In the genomic region with DNA sequence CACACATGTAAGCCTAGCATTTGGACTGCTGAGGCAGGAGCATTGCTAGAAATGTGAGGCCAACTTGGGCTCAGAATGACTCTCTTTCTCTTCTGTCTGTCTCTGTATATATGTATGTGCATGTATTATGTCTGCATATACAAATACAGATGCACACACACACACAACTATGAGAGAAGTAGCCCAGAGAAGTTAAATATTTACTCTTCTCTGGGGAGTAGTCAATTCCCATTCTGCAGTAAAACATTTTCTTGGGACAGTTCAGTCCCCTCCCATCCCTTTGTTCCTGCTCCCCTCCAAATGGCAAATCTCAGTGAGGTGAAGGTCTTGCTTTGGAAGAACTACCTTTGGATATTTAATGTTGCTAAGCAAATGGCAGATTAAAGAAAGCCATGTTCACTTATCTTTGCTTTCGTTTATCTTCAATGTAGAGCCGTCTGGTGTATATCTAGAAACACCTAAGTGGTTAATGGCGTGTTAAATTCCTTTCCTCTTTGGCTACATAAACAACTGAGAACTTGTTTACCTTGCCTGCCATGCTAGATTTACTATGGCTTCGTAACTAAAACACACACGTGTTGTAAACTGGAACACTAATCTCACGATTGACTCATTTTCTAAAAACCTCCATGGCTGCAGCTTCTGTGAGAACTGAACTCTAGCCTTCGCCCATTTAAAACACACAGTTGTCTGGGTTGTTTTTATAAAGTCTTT, we compare ENCODE assay signal across 21 mouse cellular contexts.
DNase-seq lines count a peak whose midpoint lies in the region; ATAC-seq lines count a peak whose summit lies in the region.
"Had no signal": no experiment of that assay in that cellular context is flagged by ENCODE, and none has a peak within 500 bp of the region (broad histone marks: within the 10 kb centered on the region; RNA-seq: fewer than 3 reads in every experiment).

No protein-coding gene starts in this region.

- H3K9ac ChIP-seq in heart, embryonic 13.5 days: 0 out of 2 replicates have a peak overlapping the region, but pooled peaks have one; percentile 29
- no peak overlapping the region for H3K9ac ChIP-seq in kidney, embryonic 16.5 days (replicated peaks; ENCODE audit: low read length)
- no peak overlapping the region for H3K9ac ChIP-seq in intestine, embryonic 15.5 days
- no peak overlapping the region for H3K9ac ChIP-seq in midbrain, embryonic 13.5 days (replicated peaks)
- H3K9ac ChIP-seq: hindbrain, embryonic 14.5 days; liver, postnatal 0 days; neural tube, embryonic 13.5 days had no signal

- peak overlapping the region; percentile 37 for H3K4me2 ChIP-seq in heart, embryonic 13.5 days
- no peak overlapping the region for H3K4me2 ChIP-seq in kidney, embryonic 16.5 days (replicated peaks; ENCODE audit: low read depth, low read length)
- no peak overlapping the region for H3K4me2 ChIP-seq in intestine, embryonic 15.5 days (replicated peaks)
- H3K4me2 ChIP-seq in midbrain, embryonic 13.5 days (replicated peaks): no peak overlapping the region
- H3K4me2 ChIP-seq: hindbrain, embryonic 14.5 days; midbrain, embryonic 11.5 days; neural tube, embryonic 13.5 days had no signal

- H3K4me1 ChIP-seq in heart, embryonic 13.5 days: peaks cover 48% of the 10 kb centered on the region
- H3K4me1 ChIP-seq in kidney, embryonic 16.5 days (ENCODE audit: insufficient read depth, low read length): peaks cover 20% of the 10 kb centered on the region
- H3K4me1 ChIP-seq in intestine, embryonic 15.5 days (replicated peaks): peaks cover 9% of the 10 kb centered on the region; the same call in 1 of the 2 replicates
- H3K4me1 ChIP-seq in midbrain, embryonic 13.5 days (replicated peaks): no peaks in the 10 kb centered on the region
- H3K4me1 ChIP-seq: neural tube, embryonic 13.5 days had no signal

- H3K27ac ChIP-seq in heart, embryonic 13.5 days (replicated peaks): peak overlapping the region; percentile 76
- peak overlapping the region; percentile 58 for H3K27ac ChIP-seq in kidney, embryonic 16.5 days (ENCODE audit: low read length)
- peak overlapping the region; percentile 75; the same call in 1 of the 2 replicates for H3K27ac ChIP-seq in intestine, embryonic 15.5 days
- H3K27ac ChIP-seq in midbrain, embryonic 13.5 days: no peak overlapping the region
- H3K27ac ChIP-seq: embryonic facial prominence, embryonic 10.5 days; hindbrain, embryonic 14.5 days; neural tube, embryonic 13.5 days had no signal

- no peak overlapping the region for H3K4me3 ChIP-seq in heart, embryonic 13.5 days
- no peak overlapping the region for H3K4me3 ChIP-seq in kidney, embryonic 16.5 days (ENCODE audit: low read length)
- H3K4me3 ChIP-seq in intestine, embryonic 15.5 days (replicated peaks): no peak overlapping the region
- no peak overlapping the region for H3K4me3 ChIP-seq in midbrain, embryonic 13.5 days (replicated peaks)
- H3K4me3 ChIP-seq: embryonic facial prominence, embryonic 10.5 days; neural tube, embryonic 13.5 days had no signal

- H3K36me3 ChIP-seq in heart, embryonic 13.5 days: peaks cover 17% of the 10 kb centered on the region
- peaks cover 8% of the 10 kb centered on the region for H3K36me3 ChIP-seq in kidney, embryonic 16.5 days (ENCODE audit: insufficient read depth, low read length)
- H3K36me3 ChIP-seq in intestine, embryonic 15.5 days: no peaks in the 10 kb centered on the region
- peaks cover 13% of the 10 kb centered on the region for H3K36me3 ChIP-seq in midbrain, embryonic 13.5 days

- WGBS in heart, embryonic 13.5 days: 22% methylated on average over 7 of the region's 7 CpGs
- 13% methylated on average over 7 of the region's 7 CpGs for WGBS in kidney, embryonic 16.5 days
- WGBS in intestine, embryonic 15.5 days: 22% methylated on average over 7 of the region's 7 CpGs
- 88% methylated on average over 7 of the region's 7 CpGs for WGBS in midbrain, embryonic 13.5 days

- no peak for ATAC-seq in heart, embryonic 13.5 days (ENCODE audit: extremely low read depth, insufficient number of reproducible peaks, low FRiP score, low TSS enrichment)
- 0 out of 2 replicates have a peak, but pooled peaks have one; percentile 47 for ATAC-seq in kidney, embryonic 16.5 days (ENCODE audit: low FRiP score, low TSS enrichment)
- peak; percentile 53; the same call in 1 of the 2 replicates for ATAC-seq in intestine, embryonic 15.5 days
- ATAC-seq in megakaryocyte progenitor cell, adult 5-6 weeks (replicated peaks; ENCODE audit: poor library complexity): no peak
- ATAC-seq in midbrain, embryonic 13.5 days: no peak
- ATAC-seq: forebrain, embryonic 14.5 days; liver, postnatal 0 days had no signal

- intact Hi-C loops in heart, postnatal 10 days (cut with DNase I): no loop called here

- DNase-seq in heart, postnatal 10 days: no peak
- no peak for DNase-seq in kidney, adult 8-10 months
- DNase-seq in lung, postnatal 25 days (ENCODE audit: low spot score): peak; percentile 23
- DNase-seq: adrenal gland, postnatal 10 days; cerebellum, adult 11 months; cerebellum, postnatal 25 days; kidney, postnatal 10 days; liver; liver, postnatal 0 days; right cerebral cortex, postnatal 14 days; thymus, postnatal 25 days had no signal

- H3K27me3 ChIP-seq in heart, embryonic 13.5 days (replicated peaks): no peaks in the 10 kb centered on the region
- no peaks in the 10 kb centered on the region for H3K27me3 ChIP-seq in kidney, embryonic 16.5 days (ENCODE audit: insufficient read depth, low read length)
- no peaks in the 10 kb centered on the region for H3K27me3 ChIP-seq in intestine, embryonic 15.5 days (replicated peaks)
- H3K27me3 ChIP-seq in midbrain, embryonic 13.5 days: no peaks in the 10 kb centered on the region
- H3K27me3 ChIP-seq: neural tube, embryonic 13.5 days had no signal

- H3K9me3 ChIP-seq in heart, embryonic 13.5 days: no peaks in the 10 kb centered on the region
- H3K9me3 ChIP-seq in kidney, embryonic 16.5 days (ENCODE audit: low read length): no peaks in the 10 kb centered on the region
- no peaks in the 10 kb centered on the region for H3K9me3 ChIP-seq in intestine, embryonic 15.5 days
- H3K9me3 ChIP-seq in midbrain, embryonic 13.5 days: no peaks in the 10 kb centered on the region
- H3K9me3 ChIP-seq: embryonic facial prominence, embryonic 10.5 days; neural tube, embryonic 13.5 days had no signal

Comparison
In these comparisons a context has a peak if more than half of its experiments do, and no peak if none do; other contexts are left out.
1. ATAC-seq: peak in kidney, embryonic 16.5 days (single experiment) and intestine, embryonic 15.5 days (single experiment); none in heart, embryonic 13.5 days (single experiment), megakaryocyte progenitor cell, adult 5-6 weeks (single experiment) and midbrain, embryonic 13.5 days (single experiment).